8 mouse cellular contexts compared by ENCODE assay signal in genomic region chr6:72940493-72940892, GRCm38 (mm10). TPM values are rescaled to one million over a fixed set of nuclear protein-coding genes. Genes with fewer than 3 reads are reported as not detected.
DNase-seq lines count a peak whose midpoint lies in the region; ATAC-seq and TF ChIP-seq lines count a peak whose summit lies in the region.

No protein-coding gene starts in this region.

- no peak overlapping the region for H3K4me3 ChIP-seq in lung, embryonic 14.5 days (ENCODE audit: low read depth, low read length)

- DNase-seq in CD4-positive, CD25-positive, alpha-beta regulatory T cell, adult 2 months (ENCODE audit: low read depth, low spot score): peak; percentile 89
- peak; percentile 63 for DNase-seq in R1 (ENCODE audit: low read depth, low spot score)
- DNase-seq in cerebellum, postnatal 14 days: peak; percentile 84 to 86
- DNase-seq in gastrocnemius, postnatal 10 days: peak; percentile 70
- DNase-seq in kidney, postnatal 14 days: peak; percentile 76
- peak; percentile 89 for DNase-seq in lung, embryonic 14.5 days
- peak; percentile 67 for DNase-seq in ovary, postnatal 14 days (ENCODE audit: low spot score)
- peak; percentile 68 for DNase-seq in urinary bladder, postnatal 25 days (ENCODE audit: low spot score)

- no peaks in the 10 kb centered on the region for H3K36me3 ChIP-seq in lung, embryonic 14.5 days (ENCODE audit: insufficient read depth)

- WGBS in lung, embryonic 14.5 days: 5% methylated on average over 3 of the region's 3 CpGs

- no peak overlapping the region for H3K4me2 ChIP-seq in lung, embryonic 14.5 days

- H3K9me3 ChIP-seq in lung, embryonic 14.5 days (ENCODE audit: low read depth, low read length): no peaks in the 10 kb centered on the region

- ATAC-seq in lung, embryonic 14.5 days (ENCODE audit: insufficient read depth): peak; percentile 69; the same call in 1 of the 2 replicates

- no peak overlapping the region for H3K27ac ChIP-seq in lung, embryonic 14.5 days (ENCODE audit: low read depth)

- H3K4me1 ChIP-seq in lung, embryonic 14.5 days (ENCODE audit: insufficient read depth): no peaks in the 10 kb centered on the region

- no peak overlapping the region for H3K9ac ChIP-seq in lung, embryonic 14.5 days

- TF ChIP-seq CTCF in lung, embryonic 14.5 days (IDR thresholded peaks at IDR 0.05; ENCODE audit: low read depth): peak; percentile 91

- H3K27me3 ChIP-seq in lung, embryonic 14.5 days (ENCODE audit: insufficient read depth, low read length): no peaks in the 10 kb centered on the region

RNA-seq across cellular contexts. Expression of gene Tmsb10, which starts 18.1 kb away (rescaled TPM):
- total RNA-seq in gastrocnemius, postnatal 10 days (2021): 100 to 1,000 TPM; 485 to 609 TPM
- polyA plus RNA-seq in lung, embryonic 14.5 days (2014; fragmentation: Nextera tagmentation; extraction: Ambion mirVana): 3,115 and 3,305 TPM in 2 replicates

RNA-seq across cellular contexts. Expression of gene Kcmf1, which starts 40.7 kb away (rescaled TPM):
- 10 to 100 TPM; 84.0 to 87.2 TPM for total RNA-seq in gastrocnemius, postnatal 10 days (2021)
- polyA plus RNA-seq in lung, embryonic 14.5 days (2014; fragmentation: Nextera tagmentation; extraction: Ambion mirVana): 58.5 and 65.4 TPM in 2 replicates
